Comparison of ENCODE assay signal across 9 mouse cellular contexts in the genomic region with DNA sequence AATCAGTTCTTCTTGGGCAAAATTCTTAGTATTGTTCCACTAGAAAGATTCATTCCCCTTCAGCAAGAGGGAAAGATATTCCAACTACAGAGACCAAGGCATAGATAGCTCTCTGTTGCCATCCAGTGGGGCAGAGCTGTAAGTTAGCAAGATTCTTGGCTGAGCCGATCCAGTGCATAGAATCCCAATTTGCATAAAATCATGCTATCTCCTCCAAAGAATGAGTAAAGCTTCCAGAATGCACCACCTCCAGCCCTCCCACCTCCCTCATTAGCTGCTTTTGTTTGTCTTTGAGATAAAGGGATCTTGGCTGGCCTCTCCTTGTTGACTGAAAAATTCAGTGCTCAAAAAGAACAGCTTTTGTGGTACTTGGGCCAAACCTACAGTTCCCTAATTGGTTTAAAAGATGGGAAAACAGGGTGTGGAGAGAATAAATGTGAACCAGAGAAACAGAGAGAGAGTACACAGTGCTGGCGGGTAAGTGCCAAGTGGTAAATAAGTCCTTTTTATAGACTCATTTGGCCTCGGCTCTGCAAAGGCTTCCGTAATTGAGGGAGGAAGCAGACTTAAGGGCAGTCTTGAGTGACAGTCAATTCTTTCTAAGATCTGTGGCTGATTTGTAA.
DNase-seq lines count a peak whose midpoint lies in the region; ATAC-seq and TF ChIP-seq lines count a peak whose summit lies in the region.
"Had no signal": no experiment of that assay in that cellular context is flagged by ENCODE, and none has a peak within 500 bp of the region (broad histone marks: within the 10 kb centered on the region; RNA-seq: fewer than 3 reads in every experiment).

No protein-coding gene starts in this region.

- 20% methylated on average over 4 of the region's 4 CpGs for WGBS in forebrain, embryonic 12.5 days
- WGBS in hindbrain, embryonic 14.5 days: 50% methylated on average over 4 of the region's 4 CpGs
- 41% methylated on average over 4 of the region's 4 CpGs for WGBS in midbrain, postnatal 0 days

- ATAC-seq in cerebellum, adult (ENCODE audit: insufficient number of reproducible peaks, low FRiP score, low TSS enrichment): peak; percentile 42; the same call in 1 of the 2 replicates
- peak; percentile 79; the same call in 1 of the 2 replicates for ATAC-seq in forebrain, embryonic 12.5 days (ENCODE audit: low FRiP score)
- peak; percentile 59; the same call in 1 of the 2 replicates for ATAC-seq in hindbrain, embryonic 14.5 days (ENCODE audit: low FRiP score)
- peak; percentile 60; the same call in 1 of the 2 replicates for ATAC-seq in midbrain, postnatal 0 days (ENCODE audit: low FRiP score)

- 0 out of 2 replicates have a peak, but pooled peaks cover 6% of the 10 kb centered on the region for H3K4me1 ChIP-seq in forebrain, embryonic 12.5 days
- peaks cover 6% of the 10 kb centered on the region for H3K4me1 ChIP-seq in hindbrain, embryonic 14.5 days (replicated peaks; ENCODE audit: control insufficient read depth, insufficient read depth, low read length)
- H3K4me1 ChIP-seq in midbrain, postnatal 0 days (ENCODE audit: insufficient read depth, low read length): no peaks in the 10 kb centered on the region
- H3K4me1 ChIP-seq: stomach, embryonic 15.5 days had no signal

- no peak overlapping the region for H3K4me2 ChIP-seq in forebrain, embryonic 12.5 days
- H3K4me2 ChIP-seq in hindbrain, embryonic 14.5 days (replicated peaks): no peak overlapping the region
- H3K4me2 ChIP-seq in midbrain, postnatal 0 days (ENCODE audit: low read depth, low read length, poor library complexity, severe bottlenecking): no peak overlapping the region
- H3K4me2 ChIP-seq: stomach, embryonic 15.5 days had no signal

- no peak overlapping the region for H3K4me3 ChIP-seq in forebrain, embryonic 12.5 days (replicated peaks)
- no peak overlapping the region for H3K4me3 ChIP-seq in hindbrain, embryonic 14.5 days (replicated peaks; ENCODE audit: low read length)
- no peak overlapping the region for H3K4me3 ChIP-seq in midbrain, postnatal 0 days (ENCODE audit: low read depth, low read length)
- H3K4me3 ChIP-seq: stomach, embryonic 15.5 days had no signal

- no peak for TF ChIP-seq POLR2A in brain, embryonic 14.5 days (IDR thresholded peaks at IDR 0.05; ENCODE audit: borderline replicate concordance, extremely low read depth, insufficient read depth, insufficient read length, poor library complexity, severe bottlenecking)

- H3K27me3 ChIP-seq in forebrain, embryonic 12.5 days: peaks cover 34% of the 10 kb centered on the region
- no peaks in the 10 kb centered on the region for H3K27me3 ChIP-seq in hindbrain, embryonic 14.5 days (ENCODE audit: control insufficient read depth, insufficient read depth, low read length)
- H3K27me3 ChIP-seq in midbrain, postnatal 0 days (ENCODE audit: insufficient read depth, low read length): no peaks in the 10 kb centered on the region
- H3K27me3 ChIP-seq: stomach, embryonic 15.5 days had no signal

- DNase-seq in cerebellum, adult 9-11 months: no peak
- DNase-seq in brain, embryonic 14.5 days (ENCODE audit: low read depth): peak; percentile 93
- peak; percentile 90 for DNase-seq in hindbrain, embryonic 14.5 days (ENCODE audit: low spot score)
- DNase-seq in left cerebral cortex, adult 18-20 months (ENCODE audit: low spot score in 2 of 2): peak; percentile 50 to 62
- peak; percentile 88 for DNase-seq in midbrain, postnatal 0 days (ENCODE audit: low spot score)
- no peak for DNase-seq in thymus, postnatal 4 days

- no peaks in the 10 kb centered on the region for H3K9me3 ChIP-seq in forebrain, embryonic 12.5 days
- H3K9me3 ChIP-seq in hindbrain, embryonic 14.5 days (ENCODE audit: control insufficient read depth, low read length): no peaks in the 10 kb centered on the region
- H3K9me3 ChIP-seq in midbrain, postnatal 0 days (ENCODE audit: low read length): no peaks in the 10 kb centered on the region
- H3K9me3 ChIP-seq: stomach, embryonic 15.5 days had no signal

- TF ChIP-seq CTCF in brain, embryonic 14.5 days (IDR thresholded peaks at IDR 0.05; ENCODE audit: borderline replicate concordance, extremely low read depth, insufficient read depth, insufficient read length): peak; percentile 87; the same call in 1 of the 2 replicates
- TF ChIP-seq CTCF in midbrain, postnatal 0 days (IDR thresholded peaks at IDR 0.05): peak; percentile 96

- no peaks in the 10 kb centered on the region for H3K36me3 ChIP-seq in forebrain, embryonic 12.5 days (replicated peaks)
- H3K36me3 ChIP-seq in hindbrain, embryonic 14.5 days (replicated peaks; ENCODE audit: control insufficient read depth, insufficient read depth): no peaks in the 10 kb centered on the region
- no peaks in the 10 kb centered on the region for H3K36me3 ChIP-seq in midbrain, postnatal 0 days (ENCODE audit: insufficient read depth, low read length)
- H3K36me3 ChIP-seq: stomach, embryonic 15.5 days had no signal

- H3K27ac ChIP-seq in forebrain, embryonic 12.5 days: no peak overlapping the region
- H3K27ac ChIP-seq in hindbrain, embryonic 14.5 days: no peak overlapping the region
- H3K27ac ChIP-seq in midbrain, postnatal 0 days (ENCODE audit: low read depth, low read length): no peak overlapping the region
- H3K27ac ChIP-seq: stomach, embryonic 15.5 days had no signal

- H3K9ac ChIP-seq in forebrain, embryonic 12.5 days: no peak overlapping the region
- H3K9ac ChIP-seq in hindbrain, embryonic 14.5 days: no peak overlapping the region
- H3K9ac ChIP-seq in midbrain, postnatal 0 days (replicated peaks; ENCODE audit: low read length, poor library complexity, severe bottlenecking): no peak overlapping the region
- H3K9ac ChIP-seq: stomach, embryonic 15.5 days had no signal

Comparison
In these comparisons a context has a peak if more than half of its experiments do, and no peak if none do; other contexts are left out.
1. DNase-seq: peak in brain, embryonic 14.5 days (single experiment), hindbrain, embryonic 14.5 days (single experiment), left cerebral cortex, adult 18-20 months (2 of 2) and midbrain, postnatal 0 days (single experiment); none in cerebellum, adult 9-11 months (single experiment) and thymus, postnatal 4 days (single experiment).
2. Peak in every context shown above with its lines, with median percentiles within 50 percentile points of each other: ATAC-seq.